Comparison of ENCODE assay signal across 7 mouse cellular contexts in genomic region chr3:87157767-87158291, GRCm38 (mm10). TPM values are rescaled to one million over a fixed set of nuclear protein-coding genes. Genes with fewer than 3 reads are reported as not detected.
DNase-seq lines count a peak whose midpoint lies in the region; ATAC-seq and TF ChIP-seq lines count a peak whose summit lies in the region.

No protein-coding gene starts in this region.

- H3K9me3 ChIP-seq in forebrain, embryonic 10.5 days, result no peaks in the 10 kb centered on the region
- H3K9me3 ChIP-seq in hindbrain, embryonic 15.5 days, result no peaks in the 10 kb centered on the region
- no peaks in the 10 kb centered on the region for H3K9me3 ChIP-seq in lung, embryonic 15.5 days
- H3K9me3 ChIP-seq in stomach, embryonic 14.5 days (ENCODE audit: control insufficient read depth, low read depth, low read length), result no peaks in the 10 kb centered on the region

- H3K4me2 ChIP-seq in hindbrain, embryonic 15.5 days, result no peak overlapping the region
- H3K4me2 ChIP-seq in lung, embryonic 15.5 days, result peak overlapping the region; percentile 18
- H3K4me2 ChIP-seq in stomach, embryonic 14.5 days (replicated peaks; ENCODE audit: low read depth, low read length), result peak overlapping the region; percentile 21

- H3K27ac ChIP-seq in forebrain, embryonic 10.5 days, result peak overlapping the region; percentile 87
- H3K27ac ChIP-seq in hindbrain, embryonic 15.5 days (replicated peaks), result peak overlapping the region; percentile 70
- peak overlapping the region; percentile 90 for H3K27ac ChIP-seq in lung, embryonic 15.5 days
- peak overlapping the region; percentile 94 for H3K27ac ChIP-seq in stomach, embryonic 14.5 days (ENCODE audit: low read length)
- H3K27ac ChIP-seq in cerebellum, adult 2 months (ENCODE audit: insufficient read depth, low read length), result no peak overlapping the region

- H3K4me3 ChIP-seq in forebrain, embryonic 10.5 days, result peak overlapping the region; percentile 24
- H3K4me3 ChIP-seq in hindbrain, embryonic 15.5 days, result no peak overlapping the region
- no peak overlapping the region for H3K4me3 ChIP-seq in lung, embryonic 15.5 days
- H3K4me3 ChIP-seq in stomach, embryonic 14.5 days (ENCODE audit: low read depth, low read length), result no peak overlapping the region
- no peak overlapping the region for H3K4me3 ChIP-seq in cerebellum, adult 2 months (replicated peaks; ENCODE audit: insufficient read depth, low read depth, low read length)

- ATAC-seq in hindbrain, embryonic 15.5 days (ENCODE audit: low FRiP score, low read depth), result no peak
- no peak for ATAC-seq in lung, embryonic 15.5 days (ENCODE audit: borderline replicate concordance, extremely low read depth, low FRiP score, low TSS enrichment)
- no peak for ATAC-seq in stomach, embryonic 14.5 days (ENCODE audit: insufficient number of reproducible peaks, insufficient read depth, low FRiP score, low read depth)
- ATAC-seq in CD4-positive, CD25-positive, alpha-beta regulatory T cell, adult 4 months, result no peak

- DNase-seq in adrenal gland, postnatal 36 days, result peak; percentile 66 to 77
- DNase-seq in forebrain, embryonic 10.5 days (ENCODE audit: extremely low spot score, low spot score), result peak; percentile 55
- DNase-seq in cerebellum, adult 2 months, result no peak

- 18% methylated on average over 12 of the region's 12 CpGs for WGBS in forebrain, embryonic 10.5 days
- 24% methylated on average over 12 of the region's 12 CpGs for WGBS in hindbrain, embryonic 15.5 days
- 7% methylated on average over 12 of the region's 12 CpGs for WGBS in lung, embryonic 15.5 days
- 9% methylated on average over 12 of the region's 12 CpGs for WGBS in stomach, embryonic 14.5 days
- WGBS in cerebellum, adult 2 months, result 56% methylated on average over 12 of the region's 12 CpGs

- no peak overlapping the region for H3K9ac ChIP-seq in hindbrain, embryonic 15.5 days
- H3K9ac ChIP-seq in lung, embryonic 15.5 days, result 0 out of 2 replicates have a peak overlapping the region, but pooled peaks have one; percentile 20
- H3K9ac ChIP-seq in stomach, embryonic 14.5 days (replicated peaks; ENCODE audit: low read depth, low read length), result 0 out of 2 replicates have a peak overlapping the region, but pooled peaks have one; percentile 15

- peaks cover 50% of the 10 kb centered on the region for H3K36me3 ChIP-seq in forebrain, embryonic 10.5 days (replicated peaks)
- no peaks in the 10 kb centered on the region for H3K36me3 ChIP-seq in hindbrain, embryonic 15.5 days
- no peaks in the 10 kb centered on the region for H3K36me3 ChIP-seq in lung, embryonic 15.5 days
- H3K36me3 ChIP-seq in stomach, embryonic 14.5 days (ENCODE audit: control insufficient read depth, insufficient read depth, low read length), result no peaks in the 10 kb centered on the region

- no peaks in the 10 kb centered on the region for H3K27me3 ChIP-seq in forebrain, embryonic 10.5 days (ENCODE audit: poor library complexity, severe bottlenecking)
- H3K27me3 ChIP-seq in hindbrain, embryonic 15.5 days, result no peaks in the 10 kb centered on the region
- no peaks in the 10 kb centered on the region for H3K27me3 ChIP-seq in lung, embryonic 15.5 days
- H3K27me3 ChIP-seq in stomach, embryonic 14.5 days (ENCODE audit: control insufficient read depth, insufficient read depth, low read length), result no peaks in the 10 kb centered on the region
- H3K27me3 ChIP-seq in cerebellum, adult 2 months (ENCODE audit: control insufficient read depth, insufficient read depth, low read length), result no peaks in the 10 kb centered on the region

- TF ChIP-seq POLR2A in cerebellum, adult 2 months (IDR thresholded peaks at IDR 0.05; ENCODE audit: borderline replicate concordance, insufficient read depth, low read length), result no peak

- no peak for TF ChIP-seq CTCF in cerebellum, adult 2 months (IDR thresholded peaks at IDR 0.05; ENCODE audit: borderline replicate concordance, insufficient read depth, low read depth, low read length)

- peaks cover 98% of the 10 kb centered on the region for H3K4me1 ChIP-seq in forebrain, embryonic 10.5 days
- H3K4me1 ChIP-seq in hindbrain, embryonic 15.5 days (replicated peaks), result peaks cover 76% of the 10 kb centered on the region
- peaks cover 70% of the 10 kb centered on the region for H3K4me1 ChIP-seq in lung, embryonic 15.5 days
- H3K4me1 ChIP-seq in stomach, embryonic 14.5 days (ENCODE audit: control insufficient read depth, insufficient read depth, low read length), result peaks cover 41% of the 10 kb centered on the region
- H3K4me1 ChIP-seq in cerebellum, adult 2 months (ENCODE audit: control insufficient read depth, insufficient read depth, low read length), result no peaks in the 10 kb centered on the region

RNA-seq across cellular contexts. Expression of gene Kirrel, which starts 16.7 kb away (rescaled TPM):
- total RNA-seq in adrenal gland, postnatal 36 days (2021), result 10 to 100 TPM; 17.9 to 22.3 TPM
- polyA plus RNA-seq in forebrain, embryonic 10.5 days (2016; fragmentation: Nextera tagmentation; extraction: Ambion mirVana), result 13.1 and 14.3 TPM in 2 replicates
- 6.5 and 7.0 TPM in 2 replicates for polyA plus RNA-seq in hindbrain, embryonic 15.5 days (2015; fragmentation: Nextera tagmentation; extraction: Ambion mirVana)
- 20.7 and 23.0 TPM in 2 replicates for polyA plus RNA-seq in lung, embryonic 15.5 days (2015; fragmentation: Nextera tagmentation; extraction: Ambion mirVana)
- polyA plus RNA-seq in stomach, embryonic 14.5 days (2014; fragmentation: Nextera tagmentation; extraction: Ambion mirVana), result 9.1 and 10.0 TPM in 2 replicates
- polyA plus RNA-seq in cerebellum, adult 2 months (2012; rRNA removed), result 5.6 and 6.1 TPM in 2 replicates
- not detected for polyA plus RNA-seq in CD4-positive, CD25-positive, alpha-beta regulatory T cell, adult 4 months (2017; shearing (Covaris generic))

Comparison
In these comparisons a context has a peak if more than half of its experiments do, and no peak if none do; other contexts are left out.
1. DNase-seq: peak in adrenal gland, postnatal 36 days (2 of 2) and forebrain, embryonic 10.5 days (single experiment); none in cerebellum, adult 2 months (0 of 2).